Mouse (Mus musculus) monocyte, adult 2 months (primary cell): ENCODE results near the gene Ppp1cc.
"Not testable (repeated sequence)": the region's sequence is repeated elsewhere in the genome, so short reads cannot be mapped to it uniquely, and the experiment has no call there.

Experiments
- DNase-seq, 2 experiments: peaks; one replicate each; pipeline ENCODE4 v3.0.0; 2022; ENCODE audit warnings: low spot score in 2 of 2, low read depth in 1 of 2

Gene Ppp1cc

GRCm38 (mm10) chr5:122136508-122137408 lies 21.3 kb upstream of the Ppp1cc start:
- no peak for DNase-seq

GRCm38 (mm10) chr5:122138856-122139255 lies 19.2 kb upstream of the Ppp1cc start:
- DNase-seq, result no peak

- DNase-seq, result not testable (repeated sequence)
Measured at GRCm38 (mm10) chr5:122139771-122140170, 18.3 kb upstream of the Ppp1cc start.

GRCm38 (mm10) chr5:122140723-122141122 lies 17.4 kb upstream of the Ppp1cc start, which contains the start of gene Ccdc63:
Gene Ccdc63, minus strand, starts transcription at chr5:122140823.
- DNase-seq, result no peak

GRCm38 (mm10) chr5:122142230-122142992 lies 15.7 kb upstream of the Ppp1cc start:
- DNase-seq, result no peak

- no peak for DNase-seq
Measured at GRCm38 (mm10) chr5:122143543-122143942, 14.5 kb upstream of the Ppp1cc start.

GRCm38 (mm10) chr5:122144825-122145224 lies 13.3 kb upstream of the Ppp1cc start:
- no peak for DNase-seq

- no peak for DNase-seq
Measured at GRCm38 (mm10) chr5:122145381-122146055, 12.6 kb upstream of the Ppp1cc start.

GRCm38 (mm10) chr5:122146056-122146580 lies 12.0 kb upstream of the Ppp1cc start:
- peak in 1 of 2 experiments; percentile 53 for DNase-seq

- DNase-seq, result no peak
Measured at GRCm38 (mm10) chr5:122146609-122147008, 11.5 kb upstream of the Ppp1cc start.

- no peak for DNase-seq
Measured at GRCm38 (mm10) chr5:122148107-122148506, 10.0 kb upstream of the Ppp1cc start.

- no peak for DNase-seq
Measured at GRCm38 (mm10) chr5:122149259-122149658, 8.8 kb upstream of the Ppp1cc start.

GRCm38 (mm10) chr5:122152508-122152907 lies 5.6 kb upstream of the Ppp1cc start:
- DNase-seq, result not testable (repeated sequence)

- DNase-seq, result no peak
Measured at GRCm38 (mm10) chr5:122154006-122154405, 4.1 kb upstream of the Ppp1cc start.

GRCm38 (mm10) chr5:122154782-122155181 lies 3.3 kb upstream of the Ppp1cc start:
- no peak for DNase-seq

- DNase-seq, result no peak
Measured at GRCm38 (mm10) chr5:122155613-122156012, 2.5 kb upstream of the Ppp1cc start.

GRCm38 (mm10) chr5:122156486-122156885 lies 1.6 kb upstream of the Ppp1cc start:
- no peak for DNase-seq

- no peak for DNase-seq
Measured at GRCm38 (mm10) chr5:122158557-122159515, 758 bp downstream of the Ppp1cc start.

- no peak for DNase-seq
Measured at GRCm38 (mm10) chr5:122163194-122163593, 5.1 kb downstream of the Ppp1cc start.

GRCm38 (mm10) chr5:122164011-122164410 lies 5.9 kb downstream of the Ppp1cc start:
- DNase-seq, result no peak
